Mouse (Mus musculus) brain, embryonic 18.5 days (tissue): ENCODE measurements at regions not wholly inside any gene's neighbourhood (a gene's known extent, or its start where the extent isn't known, plus 50 kb on each side); places are given as distances from the start of the nearest gene placed in this dataset.

Experiments
- DNase-seq: peaks from one replicate; pipeline ENCODE4 v3.0.0-alpha.2; 2012; ENCODE audit warnings: low read depth, low spot score

- no peak for DNase-seq
Observed at GRCm38 (mm10) chr5:118380052-118380421, 135.0 kb downstream of the 2410131K14Rik start.

- DNase-seq: peak; percentile 65
Observed at GRCm38 (mm10) chr5:118380422-118381293, 135.6 kb downstream of the 2410131K14Rik start.

- no peak for DNase-seq
Observed at GRCm38 (mm10) chr5:118381294-118381675, 136.3 kb downstream of the 2410131K14Rik start.

GRCm38 (mm10) chr5:118386126-118386525 lies 141.1 kb downstream of the 2410131K14Rik start:
- no peak for DNase-seq

GRCm38 (mm10) chr5:118388419-118388818 lies 143.4 kb downstream of the 2410131K14Rik start:
- peak; percentile 54 for DNase-seq

- DNase-seq: no peak
Observed at GRCm38 (mm10) chr5:118390691-118391373, 145.8 kb downstream of the 2410131K14Rik start.

GRCm38 (mm10) chr5:118392932-118393487 lies 148.0 kb downstream of the 2410131K14Rik start:
- DNase-seq: no peak

- no peak for DNase-seq
Observed at GRCm38 (mm10) chr5:118394051-118394450, 149.0 kb downstream of the 2410131K14Rik start.

GRCm38 (mm10) chr5:118396004-118396725 lies 151.1 kb downstream of the 2410131K14Rik start:
- DNase-seq: no peak

GRCm38 (mm10) chr5:118400926-118401325 lies 155.9 kb downstream of the 2410131K14Rik start:
- no peak for DNase-seq

GRCm38 (mm10) chr5:118404398-118404797 lies 156.1 kb upstream of the Med13l start:
- no peak for DNase-seq

GRCm38 (mm10) chr5:118405421-118405820 lies 155.1 kb upstream of the Med13l start:
- no peak for DNase-seq

GRCm38 (mm10) chr5:118407451-118407850 lies 153.0 kb upstream of the Med13l start:
- DNase-seq: no peak

- DNase-seq: no peak
Observed at GRCm38 (mm10) chr5:118407973-118408372, 152.5 kb upstream of the Med13l start.

GRCm38 (mm10) chr5:118408826-118409225 lies 151.7 kb upstream of the Med13l start:
- no peak for DNase-seq

GRCm38 (mm10) chr5:118413428-118414282 lies 146.8 kb upstream of the Med13l start:
- DNase-seq: peak; percentile 64

GRCm38 (mm10) chr5:118419344-118420037 lies 141.0 kb upstream of the Med13l start:
- no peak for DNase-seq

- peak; percentile 86 for DNase-seq
Observed at GRCm38 (mm10) chr5:118421884-118422821, 138.3 kb upstream of the Med13l start.

GRCm38 (mm10) chr5:118424177-118424576 lies 136.3 kb upstream of the Med13l start:
- DNase-seq: no peak
